Mouse (Mus musculus): ENCODE measurements around the gene Nmt1. TPM values are rescaled to one million over a fixed set of nuclear protein-coding genes. Genes with fewer than 3 reads are reported as not detected.

Gene Nmt1
- total RNA-seq, 2 experiments from 2014 or later, result 44.9 to 54.1 TPM

DNA sequence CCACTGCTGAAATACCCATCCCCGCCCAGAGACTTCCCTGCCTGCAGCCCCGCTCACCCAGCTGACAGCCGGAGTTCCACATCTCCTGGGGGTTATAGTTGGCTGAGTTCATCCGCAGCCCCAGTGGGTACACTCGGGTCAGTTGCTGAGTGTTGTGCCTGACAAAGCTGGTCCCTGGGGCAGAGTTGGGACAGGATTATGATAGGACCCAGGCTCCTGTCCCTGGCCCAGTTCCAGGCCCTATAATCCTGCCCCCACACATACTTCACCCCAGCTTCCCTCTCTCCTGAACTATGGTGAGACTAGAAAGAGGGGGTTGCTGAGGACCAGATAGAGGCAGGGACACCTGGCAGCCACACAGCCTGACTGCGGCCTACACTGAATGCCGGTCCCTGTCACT, 45.7 kb downstream of the Nmt1 start:
- ATAC-seq (replicated peaks; ENCODE audit: poor library complexity, severe bottlenecking), result no peak

DNA sequence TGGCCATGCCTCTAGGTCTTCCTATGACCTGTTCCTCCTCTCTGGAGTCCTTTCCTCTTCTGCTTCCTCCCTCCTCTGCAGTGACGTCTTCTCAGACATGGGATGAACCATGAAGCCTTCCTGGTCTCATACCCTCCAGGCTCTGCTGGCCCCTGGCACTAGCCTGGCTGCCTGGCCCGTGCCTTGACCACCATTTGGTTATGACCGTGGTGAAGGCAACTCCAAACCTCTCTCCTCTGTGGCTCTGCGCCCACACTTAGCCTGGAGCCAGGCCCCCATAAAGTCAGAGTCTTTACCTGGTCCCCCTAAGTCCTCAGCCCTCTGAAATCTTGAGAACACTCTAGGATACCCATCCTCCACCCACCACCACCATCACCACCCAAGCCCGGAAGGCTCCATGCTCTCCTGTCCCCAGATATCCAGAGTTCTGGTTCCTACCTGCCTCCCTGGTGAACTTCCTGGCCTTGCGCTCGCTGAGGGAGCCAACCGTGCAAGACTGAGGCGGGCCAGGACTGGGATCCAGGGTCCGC, 46.2 kb downstream of the Nmt1 start:
- no peak for ATAC-seq (replicated peaks; ENCODE audit: poor library complexity, severe bottlenecking)

DNA sequence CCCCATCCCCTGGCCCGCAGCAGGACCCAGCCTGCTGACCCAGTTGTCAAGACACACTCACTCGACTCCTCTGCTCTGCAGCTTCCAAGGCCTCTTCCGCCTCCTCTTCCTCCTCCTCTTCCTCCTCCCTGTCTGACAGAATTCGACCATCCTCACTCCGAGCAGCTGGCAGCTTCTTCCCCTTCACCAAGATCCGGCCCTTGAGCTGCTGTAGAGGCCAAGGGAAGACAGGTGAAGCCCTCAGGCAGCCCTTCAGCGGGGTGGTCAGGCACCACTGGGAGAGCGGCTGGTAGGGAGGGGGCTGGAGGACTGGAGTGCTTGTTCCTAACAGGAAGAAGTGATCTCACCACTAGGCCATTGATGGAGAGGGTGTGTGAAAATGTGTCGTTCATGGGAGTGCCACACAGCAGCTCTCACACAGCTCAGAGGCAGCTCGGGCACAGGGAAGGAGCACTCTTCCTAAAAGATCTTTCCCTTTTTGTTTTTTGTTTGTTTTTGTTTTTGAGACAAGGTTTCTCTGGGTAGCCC, 46.9 kb downstream of the Nmt1 start:
- no peak for ATAC-seq (replicated peaks; ENCODE audit: poor library complexity, severe bottlenecking)

DNA sequence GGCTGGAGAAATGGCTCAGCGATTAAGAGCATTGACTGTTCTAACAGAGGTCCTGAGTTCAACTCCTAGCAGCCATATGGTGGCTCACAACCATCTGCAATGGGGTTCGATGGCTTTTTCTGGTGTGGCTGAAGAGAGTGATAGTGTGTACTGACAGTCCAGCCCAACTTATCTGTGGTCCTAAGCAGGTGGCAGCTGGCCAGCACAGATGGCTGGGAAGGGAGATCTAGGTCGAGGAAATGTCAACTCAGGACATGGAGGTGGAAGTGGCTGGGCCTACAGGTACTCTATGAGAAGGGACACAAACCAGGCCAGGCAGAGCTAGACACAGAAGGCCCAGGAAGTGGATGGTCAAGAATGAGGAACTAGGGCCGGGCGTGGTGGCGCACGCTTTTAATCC, 48.0 kb downstream of the Nmt1 start:
- no peak for ATAC-seq (replicated peaks; ENCODE audit: poor library complexity, severe bottlenecking)

DNA sequence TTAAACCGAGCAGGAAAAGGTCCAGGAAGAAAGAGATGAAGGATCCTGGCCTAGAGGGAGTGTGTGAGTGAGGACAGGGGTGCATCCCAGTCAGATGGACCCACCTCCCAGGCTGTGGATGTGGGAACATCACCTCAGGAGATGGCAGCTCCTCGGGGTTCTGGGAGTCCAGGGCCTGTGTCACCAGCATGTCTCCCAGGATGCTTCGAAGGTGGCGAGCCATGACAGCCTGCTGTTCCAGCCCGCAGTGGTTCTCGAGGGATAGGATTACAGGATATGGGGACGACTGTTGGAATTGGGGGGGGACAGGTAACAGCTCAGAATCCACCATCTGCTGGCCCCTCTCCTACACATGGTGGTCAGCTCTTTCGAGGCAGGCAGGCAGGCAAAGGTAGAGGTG, 48.6 kb downstream of the Nmt1 start:
- ATAC-seq (replicated peaks; ENCODE audit: poor library complexity, severe bottlenecking), result no peak

DNA sequence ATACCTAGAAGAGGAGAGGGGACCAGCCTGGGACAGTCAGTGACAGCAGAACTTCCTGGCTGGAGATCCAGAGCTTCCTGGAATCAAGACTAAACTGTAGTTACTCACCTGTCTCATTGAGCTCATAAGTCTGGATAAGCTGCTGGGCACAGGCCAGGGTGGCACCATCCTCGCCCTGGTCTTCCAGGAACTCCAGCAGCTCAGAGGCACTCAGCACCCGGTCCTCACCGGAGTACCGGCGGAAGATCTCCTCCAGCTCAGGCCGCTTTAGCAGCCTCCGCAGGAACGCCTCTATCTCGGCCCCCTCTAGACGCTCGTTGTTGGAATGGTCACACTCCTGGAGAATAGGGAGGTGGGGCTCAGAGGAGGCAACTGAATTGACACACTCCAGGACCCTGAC, 50.1 kb downstream of the Nmt1 start:
- ATAC-seq (replicated peaks; ENCODE audit: poor library complexity, severe bottlenecking), result no peak

DNA sequence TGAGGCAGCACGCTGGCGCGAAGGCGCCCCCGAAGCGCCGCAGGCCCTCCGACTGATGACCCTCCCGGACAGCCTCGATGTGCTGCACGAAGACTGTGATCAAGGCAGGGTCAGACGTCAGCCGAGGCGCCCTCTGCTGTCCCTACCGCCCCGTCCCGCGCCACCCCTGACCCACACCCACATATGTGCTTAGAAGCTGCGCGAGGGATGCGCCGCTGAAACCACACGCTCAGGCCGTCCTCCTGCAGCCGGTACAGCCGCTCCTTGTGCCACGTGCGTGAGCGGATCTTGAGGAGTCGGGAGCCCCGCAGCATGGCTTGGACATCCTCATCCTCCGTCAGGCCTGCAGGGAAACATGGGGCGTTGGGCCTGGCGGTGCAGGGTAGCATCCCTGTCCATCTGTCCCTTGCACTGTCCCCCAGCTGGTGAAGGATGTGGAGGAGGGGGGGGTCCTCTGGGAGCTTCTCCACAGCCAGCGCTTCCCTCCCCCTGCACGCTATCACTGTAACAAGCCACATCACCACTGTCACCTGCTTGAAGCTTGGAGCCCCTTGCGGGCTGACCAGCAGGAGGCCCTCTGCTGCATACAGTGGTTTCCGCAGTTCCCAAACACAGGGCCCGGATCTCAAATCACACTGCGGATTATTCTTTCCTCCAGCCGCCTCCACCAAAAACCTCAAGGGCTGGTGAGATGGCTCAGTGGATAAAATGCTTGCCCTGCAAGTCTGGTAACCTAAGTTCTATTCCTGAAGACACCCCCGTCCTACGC, 52.5 kb downstream of the Nmt1 start:
- ATAC-seq (replicated peaks; ENCODE audit: poor library complexity, severe bottlenecking), result peak; percentile 61

DNA sequence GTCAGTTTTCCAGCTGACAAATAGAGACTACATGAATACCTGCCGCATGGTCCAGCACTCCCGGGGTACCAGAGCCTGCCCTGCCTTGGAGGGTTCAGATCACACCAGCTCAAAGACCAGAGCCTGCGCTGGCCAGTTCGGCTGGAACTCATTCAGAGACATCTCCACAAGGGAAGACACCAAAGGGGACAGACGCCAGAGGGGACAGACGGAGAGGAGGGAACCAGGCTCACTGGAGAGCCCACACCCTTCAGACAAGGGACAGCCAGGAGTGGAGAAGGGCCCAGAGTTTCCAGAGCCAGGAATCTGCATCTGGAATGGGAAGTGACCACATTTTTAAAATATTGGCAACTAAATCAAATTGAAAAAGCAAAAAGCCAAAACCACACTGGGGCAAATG, 53.6 kb downstream of the Nmt1 start:
- no peak for ATAC-seq (replicated peaks; ENCODE audit: poor library complexity, severe bottlenecking)

DNA sequence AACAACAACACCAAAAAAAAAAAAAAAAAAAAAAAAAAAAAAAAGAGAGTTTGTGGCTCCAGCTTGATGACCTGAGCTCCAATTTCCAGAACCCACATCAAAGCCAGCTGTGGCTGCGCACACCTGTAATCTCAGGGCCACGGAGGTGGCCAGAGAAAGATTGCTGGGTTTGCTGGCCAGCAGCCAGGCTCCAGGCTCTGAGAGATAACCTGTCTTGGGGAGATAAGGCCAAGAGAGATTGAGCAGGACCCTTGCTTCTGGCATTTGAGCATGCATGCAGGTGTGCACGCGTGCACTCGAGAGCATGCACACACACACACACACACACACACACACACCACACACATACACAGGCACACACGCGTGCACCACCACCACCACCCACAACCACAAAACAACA, 65.3 kb downstream of the Nmt1 start:
- ATAC-seq (replicated peaks; ENCODE audit: poor library complexity, severe bottlenecking), result no peak

DNA sequence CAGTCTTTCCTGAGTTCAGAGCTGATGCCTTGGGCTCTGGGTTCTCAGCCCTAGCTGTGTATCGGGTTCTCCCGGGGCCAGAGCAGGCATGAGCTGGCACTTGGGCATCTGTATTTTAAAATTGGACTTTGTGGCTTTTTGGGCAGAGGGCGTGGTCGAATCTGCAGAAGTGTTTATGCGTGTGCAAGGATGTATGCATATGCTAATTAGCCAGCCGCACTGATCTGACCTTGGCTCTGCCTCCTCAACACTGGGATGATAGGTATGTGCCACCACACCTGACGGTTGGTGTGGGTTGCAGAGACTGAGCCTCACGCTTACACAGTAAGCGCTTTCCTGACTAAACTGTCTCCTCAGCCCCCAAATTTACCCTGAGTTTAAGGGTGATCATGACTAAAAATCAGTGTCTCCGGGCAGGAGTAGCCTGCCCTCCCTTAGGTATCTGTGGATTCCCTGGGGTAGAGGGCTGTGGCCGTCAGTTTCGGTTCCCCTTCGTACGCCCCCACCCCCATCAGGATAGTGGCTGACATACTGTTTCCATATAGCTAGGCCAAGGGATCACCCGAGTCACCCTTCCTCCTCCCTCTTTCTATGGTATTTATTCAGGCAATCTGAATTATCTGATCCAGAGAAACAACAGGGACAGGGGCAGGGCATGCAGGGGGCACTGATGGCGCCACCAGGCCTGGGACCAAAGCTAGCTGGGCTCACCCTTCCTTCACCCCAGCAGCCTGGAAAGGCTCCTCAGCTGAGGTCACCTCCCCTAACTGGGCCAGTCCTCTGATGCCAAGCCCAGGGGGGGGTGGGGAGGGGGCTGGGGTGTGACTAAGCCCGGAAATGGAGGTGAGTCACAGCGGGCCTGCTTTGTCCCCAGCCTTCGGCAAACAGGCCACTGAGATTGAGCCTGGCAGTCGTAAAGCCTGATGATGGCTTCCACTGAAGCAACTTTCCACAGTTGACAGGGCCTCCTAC, 66.2 kb downstream of the Nmt1 start:
- peak; percentile 91 for ATAC-seq (replicated peaks; ENCODE audit: poor library complexity, severe bottlenecking)

DNA sequence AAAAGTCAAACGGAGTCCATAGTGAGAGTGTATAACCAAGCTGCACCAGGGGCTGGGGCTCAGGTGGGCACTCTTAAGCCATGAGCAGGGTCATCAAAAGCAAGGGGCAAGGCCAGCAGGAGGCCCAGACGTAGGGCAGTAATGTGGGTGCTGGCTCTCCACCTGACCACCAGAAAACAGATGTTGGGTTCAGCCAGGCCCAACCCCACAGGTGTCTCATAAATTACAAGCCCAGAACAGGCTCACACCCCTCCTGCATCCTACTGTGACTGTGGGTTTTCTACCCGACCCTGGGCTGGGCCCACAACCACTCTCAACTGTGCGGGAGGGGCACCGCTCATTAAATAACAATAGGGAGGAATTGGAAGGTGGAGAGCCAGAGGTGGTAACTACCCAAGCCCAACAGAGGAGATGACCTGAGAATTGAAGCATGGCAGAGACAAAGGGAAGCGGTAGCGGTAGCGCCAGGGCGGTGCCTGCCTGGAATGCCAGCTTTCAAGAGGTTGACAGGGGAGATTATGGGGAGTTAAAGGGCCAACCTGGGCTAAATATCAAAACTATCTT, 67.2 kb downstream of the Nmt1 start:
- no peak for ATAC-seq (replicated peaks; ENCODE audit: poor library complexity, severe bottlenecking)

DNA sequence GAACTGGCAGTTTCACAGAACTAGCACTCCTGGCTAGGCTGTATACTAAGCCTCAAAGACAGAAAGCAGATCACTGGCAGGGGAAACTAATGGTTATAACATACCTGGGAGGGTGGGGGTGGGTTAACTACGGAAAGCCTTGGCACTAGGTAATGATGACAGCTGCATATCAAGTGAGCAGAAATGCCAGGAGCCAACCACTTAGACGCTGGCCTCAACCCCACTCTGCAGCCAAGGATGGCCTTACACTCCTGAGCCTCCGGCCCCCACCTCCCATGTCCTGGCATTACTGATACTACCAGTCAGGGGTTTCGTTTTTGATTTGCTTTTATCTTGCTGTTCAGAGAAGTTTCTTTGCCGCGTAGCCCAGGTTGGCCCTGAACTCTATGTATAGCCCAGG, 67.8 kb downstream of the Nmt1 start:
- ATAC-seq (replicated peaks; ENCODE audit: poor library complexity, severe bottlenecking), result no peak

DNA sequence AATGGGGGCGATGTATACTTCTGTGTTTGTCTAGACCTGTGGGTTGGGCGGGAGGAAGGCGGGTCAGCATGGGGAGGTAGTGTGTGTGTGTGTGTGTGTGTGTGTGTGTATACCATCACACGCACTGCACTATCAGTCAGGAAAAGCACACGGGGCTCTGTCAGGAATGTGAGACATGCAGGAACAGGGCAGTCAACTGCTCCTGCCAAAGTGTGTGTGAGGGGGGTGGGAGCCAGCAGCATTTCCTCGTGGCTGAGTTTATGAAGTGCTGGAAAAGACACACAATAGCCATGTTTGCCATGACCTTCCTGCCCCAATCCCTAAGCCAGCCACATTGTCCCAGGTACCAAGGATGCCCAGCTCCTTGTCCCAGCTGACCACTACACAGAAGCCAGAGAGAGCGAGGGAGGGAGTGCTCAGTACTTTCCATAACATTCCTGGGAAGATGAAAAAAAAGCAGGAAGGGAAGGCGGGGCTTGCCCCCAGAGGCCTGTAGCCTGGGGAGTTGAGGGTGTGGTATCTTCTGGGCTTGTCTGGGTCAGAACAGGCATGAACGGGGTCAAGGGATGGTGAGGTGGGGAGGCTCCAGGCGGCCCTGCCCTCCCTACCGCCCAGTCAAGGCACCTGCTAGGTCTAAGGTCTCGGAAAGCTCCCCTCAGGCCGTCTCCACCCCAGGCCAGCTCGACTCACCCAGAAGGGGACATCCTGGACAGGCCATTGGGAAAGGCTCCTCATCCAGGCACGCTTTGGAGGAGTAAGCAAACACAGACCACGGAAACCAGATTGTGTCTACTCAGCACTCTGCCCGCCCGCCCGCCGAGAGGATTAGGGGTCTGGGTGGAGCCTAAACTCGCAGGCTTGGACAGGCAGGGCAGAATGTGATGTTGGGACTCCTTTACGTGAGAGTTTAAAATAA, 69.2 kb downstream of the Nmt1 start:
- ATAC-seq (replicated peaks; ENCODE audit: poor library complexity, severe bottlenecking), result no peak

DNA sequence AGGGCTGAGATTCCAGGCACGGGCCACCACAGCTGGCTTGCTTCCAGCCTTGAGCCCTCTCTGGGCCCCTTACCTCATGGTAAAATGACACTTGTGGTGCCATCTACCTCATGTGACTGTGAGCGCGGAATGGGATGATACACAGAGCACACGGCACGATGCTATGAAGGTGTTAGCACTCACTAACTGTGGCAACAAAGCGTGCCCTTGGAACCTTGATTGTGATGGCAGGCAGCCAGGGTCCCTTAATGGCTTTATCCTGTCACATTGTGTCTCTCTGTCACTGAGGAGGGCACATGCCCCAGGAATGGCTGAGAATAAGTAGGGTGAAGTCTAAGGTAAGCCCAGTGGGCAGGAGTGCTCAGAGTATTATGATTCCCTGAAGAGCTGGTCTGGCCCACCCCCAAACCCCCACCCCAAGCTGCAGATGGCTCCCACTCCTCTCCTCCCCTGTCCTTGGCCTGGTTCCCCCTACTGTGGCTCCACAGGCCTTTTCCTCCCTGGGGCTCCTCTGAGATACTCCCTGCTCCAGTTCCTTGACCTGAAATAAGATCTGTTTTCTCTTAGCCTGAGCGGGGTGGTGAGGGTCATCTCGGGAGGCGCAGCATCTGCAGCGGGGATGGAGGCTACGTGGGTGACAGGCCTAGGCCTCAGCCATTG, 70.7 kb downstream of the Nmt1 start:
- no peak for ATAC-seq (replicated peaks; ENCODE audit: poor library complexity, severe bottlenecking)

DNA sequence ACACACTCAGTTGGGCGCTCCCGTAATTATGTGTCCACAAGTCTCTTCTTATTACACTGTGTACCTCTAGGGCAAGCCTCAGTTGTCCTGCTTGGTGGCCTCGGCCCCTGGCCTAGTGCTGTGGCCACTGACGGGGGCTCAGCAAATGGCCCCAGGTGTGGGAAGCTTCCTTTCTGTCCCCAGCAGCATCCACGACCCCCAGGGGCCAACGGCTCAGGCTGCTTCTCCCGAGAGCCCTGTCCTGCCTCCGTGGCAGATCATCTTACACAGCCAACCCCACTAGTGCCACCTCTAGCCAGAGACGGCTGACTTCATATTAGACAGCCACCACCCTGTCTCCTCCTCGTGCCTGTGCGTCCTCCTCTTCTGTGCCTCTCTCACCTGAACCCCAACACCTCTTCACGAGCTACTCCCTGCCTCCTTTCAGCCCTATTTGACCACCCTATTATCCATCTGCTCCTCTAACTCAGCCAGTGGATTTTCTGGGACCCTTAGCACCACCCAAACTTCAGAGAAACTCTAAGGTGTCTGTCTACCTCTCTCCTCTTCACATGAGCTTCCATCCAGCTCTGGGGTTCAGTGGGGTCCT, 71.5 kb downstream of the Nmt1 start:
- ATAC-seq (replicated peaks; ENCODE audit: poor library complexity, severe bottlenecking), result no peak

DNA sequence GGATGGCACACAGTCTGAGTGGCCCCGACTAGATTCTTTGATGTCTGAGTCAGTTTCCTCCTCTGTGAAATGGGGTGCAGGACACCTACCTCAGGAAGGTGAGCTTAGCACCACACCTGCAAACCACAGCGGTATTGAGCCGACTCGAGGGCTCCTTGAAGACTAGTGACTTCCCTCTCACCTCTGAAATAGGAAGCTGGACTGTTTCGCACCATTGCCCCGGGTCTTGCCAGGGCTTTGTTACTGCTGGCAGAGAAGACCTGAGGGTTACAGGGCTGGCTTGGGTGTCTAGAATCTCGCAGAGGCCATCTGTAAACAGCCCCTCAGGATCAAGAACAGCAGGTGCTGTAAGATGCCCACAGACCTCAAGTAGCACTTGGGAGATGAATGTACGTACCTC, 72.4 kb downstream of the Nmt1 start:
- no peak for ATAC-seq (replicated peaks; ENCODE audit: poor library complexity, severe bottlenecking)

DNA sequence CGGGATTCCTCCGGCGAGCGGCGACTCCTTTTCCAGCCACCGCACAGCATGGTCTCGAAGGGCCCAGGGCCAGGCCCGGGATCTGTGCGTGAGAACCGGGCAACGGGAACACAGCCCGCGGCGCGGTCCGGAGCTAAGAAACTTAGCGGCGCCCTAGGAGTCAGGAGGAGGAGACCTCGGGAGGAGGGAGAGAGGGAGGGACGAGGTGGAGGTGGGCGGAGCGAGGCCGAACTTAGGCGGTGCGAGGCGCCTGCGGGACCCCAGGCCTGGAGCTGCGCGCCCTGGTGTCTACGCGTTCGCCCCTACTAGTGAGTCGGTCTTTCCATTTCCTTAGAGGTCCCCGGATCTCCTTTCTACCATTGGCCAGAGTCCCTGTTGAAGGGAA, 73.5 kb downstream of the Nmt1 start, which contains the start of the genes Plcd3 and Acbd4:
Gene Plcd3 (minus strand): TSS at position 178 of the 385 bp plus-strand sequence.
Gene Acbd4 (plus strand): TSS at position 202 of the 385 bp plus-strand sequence.
- ATAC-seq (replicated peaks; ENCODE audit: poor library complexity, severe bottlenecking), result peak; percentile 41; the same call in 1 of the 2 replicates

DNA sequence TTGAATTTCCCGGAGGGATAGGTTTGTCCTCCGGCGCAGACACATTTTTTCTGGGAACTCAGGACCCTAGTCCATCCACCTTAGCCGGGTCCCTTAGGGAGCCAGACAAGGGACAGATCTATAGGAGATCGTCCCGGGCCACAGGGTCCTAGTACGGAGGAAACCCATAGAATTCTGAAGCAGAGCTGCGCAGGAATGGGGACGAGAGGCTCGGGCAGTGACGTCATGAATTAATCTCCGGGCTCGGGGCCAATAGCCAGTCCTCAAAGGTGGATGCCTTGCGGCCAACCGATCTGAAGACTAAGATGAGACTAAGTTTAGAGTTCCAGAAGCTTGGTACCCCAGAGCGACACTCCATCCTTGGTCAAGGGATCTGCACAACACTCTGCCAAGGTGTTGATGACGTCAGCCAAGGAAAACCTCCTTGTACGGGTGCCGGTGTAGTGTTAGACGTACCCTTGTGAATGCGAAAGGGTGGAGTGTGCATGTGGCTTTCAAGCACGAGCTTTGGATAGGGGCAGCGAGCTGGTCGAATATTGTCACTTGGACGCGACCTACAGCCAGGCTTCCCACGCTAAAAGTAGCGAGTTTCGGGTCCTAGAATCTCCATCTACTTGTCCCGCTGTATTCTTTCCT, 74.0 kb downstream of the Nmt1 start:
- no peak for ATAC-seq (replicated peaks; ENCODE audit: poor library complexity, severe bottlenecking)

All from granulocyte monocyte progenitor cell, adult 5-6 weeks (primary cell).